Mouse (Mus musculus): ENCODE data around the gene Olfr1245. TPM values are rescaled to one million over a fixed set of nuclear protein-coding genes. Genes with fewer than 3 reads are reported as not detected.
"Not testable (repeated sequence)": the region's sequence is repeated elsewhere in the genome, so short reads cannot be mapped to it uniquely, and the experiment has no call there.

Olfr1245 gene
- polyA plus RNA-seq (2014; fragmentation: Nextera tagmentation; extraction: Ambion mirVana): not detected in 2 replicates

- Histone ChIP-seq H3K9me3 (ENCODE audit: control insufficient read depth, low read depth, low read length) (no peaks in the 10 kb centered on the region), H3K36me3 (ENCODE audit: control insufficient read depth, insufficient read depth, low read length) (no peaks in the 10 kb centered on the region), H3K27me3 (ENCODE audit: control insufficient read depth, insufficient read depth, low read length) (no peaks in the 10 kb centered on the region), H3K9ac (replicated peaks; ENCODE audit: low read depth, low read length) (no peak within 1 kb of the TSS), H3K27ac (ENCODE audit: low read length) (no peak within 1 kb of the TSS), H3K4me3 (ENCODE audit: low read depth, low read length) (no peak within 1 kb of the TSS), H3K4me2 (replicated peaks; ENCODE audit: low read depth, low read length) (no peak within 1 kb of the TSS), H3K4me1 (ENCODE audit: control insufficient read depth, insufficient read depth, low read length) (no peaks in the 10 kb centered on the region)
- ATAC-seq (ENCODE audit: insufficient number of reproducible peaks, insufficient read depth, low FRiP score, low read depth): no peak
- 85% methylated on average over 1 of the region's 1 CpGs for WGBS
Observed at GRCm38 (mm10) chr2:89578347-89578746, at the start of gene Olfr1245. TSS of gene Olfr1245 (minus strand) at chr2:89578447.

- H3K36me3 ChIP-seq (ENCODE audit: control insufficient read depth, insufficient read depth, low read length): not testable (repeated sequence)
Observed at GRCm38 (mm10) chr2:89618145-89618544, 39.9 kb upstream of the Olfr1245 start, which contains the start of gene Olfr1248. TSS of gene Olfr1248 (minus strand) at chr2:89618245.

GRCm38 (mm10) chr2:89614030-89614429 lies 35.8 kb upstream of the Olfr1245 start, which contains the start of gene Olfr1247:
TSS of gene Olfr1247 (minus strand) at chr2:89614130.
- H3K36me3 ChIP-seq (ENCODE audit: control insufficient read depth, insufficient read depth, low read length): no peaks in the 10 kb centered on the region
- H3K27me3 ChIP-seq (ENCODE audit: control insufficient read depth, insufficient read depth, low read length): no peaks in the 10 kb centered on the region
- no peaks in the 10 kb centered on the region for H3K9me3 ChIP-seq (ENCODE audit: control insufficient read depth, low read depth, low read length)
- no peak within 1 kb of the TSS for H3K9ac ChIP-seq (replicated peaks; ENCODE audit: low read depth, low read length)
- H3K4me3 ChIP-seq (ENCODE audit: low read depth, low read length): no peak within 1 kb of the TSS
- H3K4me2 ChIP-seq (replicated peaks; ENCODE audit: low read depth, low read length): no peak within 1 kb of the TSS
- no peak for ATAC-seq (ENCODE audit: insufficient number of reproducible peaks, insufficient read depth, low FRiP score, low read depth)
- 89% methylated on average over 2 of the region's 2 CpGs for WGBS
- H3K27ac ChIP-seq (ENCODE audit: low read length): no peak within 1 kb of the TSS
- no peaks in the 10 kb centered on the region for H3K4me1 ChIP-seq (ENCODE audit: control insufficient read depth, insufficient read depth, low read length)

More at GRCm38 (mm10) chr2:89618145-89618544, 39.9 kb upstream of the Olfr1245 start, which contains the start of gene Olfr1248:
- H3K27me3 ChIP-seq (ENCODE audit: control insufficient read depth, insufficient read depth, low read length); H3K9ac ChIP-seq (replicated peaks; ENCODE audit: low read depth, low read length); H3K9me3 ChIP-seq (ENCODE audit: control insufficient read depth, low read depth, low read length); H3K4me3 ChIP-seq (ENCODE audit: low read depth, low read length); H3K4me2 ChIP-seq (replicated peaks; ENCODE audit: low read depth, low read length); H3K27ac ChIP-seq (ENCODE audit: low read length); H3K4me1 ChIP-seq (ENCODE audit: control insufficient read depth, insufficient read depth, low read length); ATAC-seq (ENCODE audit: insufficient number of reproducible peaks, insufficient read depth, low FRiP score, low read depth): not testable (repeated sequence)
- WGBS: 87% methylated on average over 1 of the region's 1 CpGs

- Histone ChIP-seq H3K4me1 (ENCODE audit: control insufficient read depth, insufficient read depth, low read length) (no peaks in the 10 kb centered on the region), H3K36me3 (ENCODE audit: control insufficient read depth, insufficient read depth, low read length) (no peaks in the 10 kb centered on the region), H3K27me3 (ENCODE audit: control insufficient read depth, insufficient read depth, low read length) (no peaks in the 10 kb centered on the region), H3K4me2 (replicated peaks; ENCODE audit: low read depth, low read length) (no peak within 1 kb of the TSS), H3K9ac (replicated peaks; ENCODE audit: low read depth, low read length) (no peak within 1 kb of the TSS), H3K9me3 (ENCODE audit: control insufficient read depth, low read depth, low read length) (no peaks in the 10 kb centered on the region), H3K4me3 (ENCODE audit: low read depth, low read length) (no peak within 1 kb of the TSS), H3K27ac (ENCODE audit: low read length) (no peak within 1 kb of the TSS)
- 66% methylated on average over 2 of the region's 2 CpGs for WGBS
- no peak for ATAC-seq (ENCODE audit: insufficient number of reproducible peaks, insufficient read depth, low FRiP score, low read depth)
Observed at GRCm38 (mm10) chr2:89593057-89593456, 14.8 kb upstream of the Olfr1245 start, which contains the start of gene Olfr1246. TSS of gene Olfr1246 (minus strand) at chr2:89593157.

GRCm38 (mm10) chr2:89562706-89563105 lies 15.5 kb downstream of the Olfr1245 start:
- H3K36me3 ChIP-seq (ENCODE audit: control insufficient read depth, insufficient read depth, low read length); H3K9ac ChIP-seq (replicated peaks; ENCODE audit: low read depth, low read length); H3K27me3 ChIP-seq (ENCODE audit: control insufficient read depth, insufficient read depth, low read length); H3K27ac ChIP-seq (ENCODE audit: low read length); H3K4me1 ChIP-seq (ENCODE audit: control insufficient read depth, insufficient read depth, low read length); ATAC-seq (ENCODE audit: insufficient number of reproducible peaks, insufficient read depth, low FRiP score, low read depth); H3K9me3 ChIP-seq (ENCODE audit: control insufficient read depth, low read depth, low read length); H3K4me3 ChIP-seq (ENCODE audit: low read depth, low read length); H3K4me2 ChIP-seq (replicated peaks; ENCODE audit: low read depth, low read length): not testable (repeated sequence)
- WGBS: 63% methylated on average over 2 of the region's 2 CpGs

- Histone ChIP-seq H3K27me3 (ENCODE audit: control insufficient read depth, insufficient read depth, low read length) (no peaks in the 10 kb centered on the region), H3K4me3 (ENCODE audit: low read depth, low read length) (no peak overlapping the region), H3K4me1 (ENCODE audit: control insufficient read depth, insufficient read depth, low read length) (no peaks in the 10 kb centered on the region), H3K9ac (replicated peaks; ENCODE audit: low read depth, low read length) (no peak overlapping the region), H3K27ac (ENCODE audit: low read length) (no peak overlapping the region), H3K36me3 (ENCODE audit: control insufficient read depth, insufficient read depth, low read length) (no peaks in the 10 kb centered on the region), H3K9me3 (ENCODE audit: control insufficient read depth, low read depth, low read length) (no peaks in the 10 kb centered on the region), H3K4me2 (replicated peaks; ENCODE audit: low read depth, low read length) (no peak overlapping the region)
- ATAC-seq (ENCODE audit: insufficient number of reproducible peaks, insufficient read depth, low FRiP score, low read depth): no peak
- WGBS: 54% methylated on average over 2 of the region's 2 CpGs
Observed at GRCm38 (mm10) chr2:89544516-89544915, 33.7 kb downstream of the Olfr1245 start.

GRCm38 (mm10) chr2:89539923-89540322 lies 38.3 kb downstream of the Olfr1245 start:
- no peak overlapping the region for H3K4me3 ChIP-seq (ENCODE audit: low read depth, low read length)
- no peak overlapping the region for H3K4me2 ChIP-seq (replicated peaks; ENCODE audit: low read depth, low read length)
- no peak for ATAC-seq (ENCODE audit: insufficient number of reproducible peaks, insufficient read depth, low FRiP score, low read depth)
- no peaks in the 10 kb centered on the region for H3K27me3 ChIP-seq (ENCODE audit: control insufficient read depth, insufficient read depth, low read length)
- no peaks in the 10 kb centered on the region for H3K36me3 ChIP-seq (ENCODE audit: control insufficient read depth, insufficient read depth, low read length)
- H3K9me3 ChIP-seq (ENCODE audit: control insufficient read depth, low read depth, low read length): no peaks in the 10 kb centered on the region
- H3K27ac ChIP-seq (ENCODE audit: low read length): no peak overlapping the region
- H3K4me1 ChIP-seq (ENCODE audit: control insufficient read depth, insufficient read depth, low read length): no peaks in the 10 kb centered on the region
- 48% methylated on average over 1 of the region's 1 CpGs for WGBS
- H3K9ac ChIP-seq (replicated peaks; ENCODE audit: low read depth, low read length): no peak overlapping the region

- H3K4me3 ChIP-seq (ENCODE audit: low read depth, low read length): no peak within 1 kb of the TSS
- no peaks in the 10 kb centered on the region for H3K27me3 ChIP-seq (ENCODE audit: control insufficient read depth, insufficient read depth, low read length)
- no peaks in the 10 kb centered on the region for H3K9me3 ChIP-seq (ENCODE audit: control insufficient read depth, low read depth, low read length)
- no peak within 1 kb of the TSS for H3K9ac ChIP-seq (replicated peaks; ENCODE audit: low read depth, low read length)
- H3K36me3 ChIP-seq (ENCODE audit: control insufficient read depth, insufficient read depth, low read length): no peaks in the 10 kb centered on the region
- H3K4me1 ChIP-seq (ENCODE audit: control insufficient read depth, insufficient read depth, low read length): no peaks in the 10 kb centered on the region
- H3K4me2 ChIP-seq (replicated peaks; ENCODE audit: low read depth, low read length): no peak within 1 kb of the TSS
- ATAC-seq (ENCODE audit: insufficient number of reproducible peaks, insufficient read depth, low FRiP score, low read depth): no peak
- WGBS: 79% methylated on average over 1 of the region's 1 CpGs
- H3K27ac ChIP-seq (ENCODE audit: low read length): no peak within 1 kb of the TSS
Observed at GRCm38 (mm10) chr2:89531387-89531786, 46.9 kb downstream of the Olfr1245 start, which contains the start of gene Olfr1243. TSS of gene Olfr1243 (minus strand) at chr2:89531487.

All from stomach, embryonic 14.5 days (tissue).